Mouse (Mus musculus) C2C12 (cell line): ENCODE data around the gene Nrde2.

ENCODE experiments used
- CTCF ChIP-seq: IDR thresholded peaks from one replicate; pipeline ENCODE4 v1.5.1; 2011; ENCODE audit not compliant: control insufficient read depth, insufficient read depth, insufficient read length
- MAX ChIP-seq: IDR thresholded peaks from one replicate; pipeline ENCODE4 v1.6.1; 2011; ENCODE audit warnings: mild to moderate bottlenecking, control low read depth

DNA sequence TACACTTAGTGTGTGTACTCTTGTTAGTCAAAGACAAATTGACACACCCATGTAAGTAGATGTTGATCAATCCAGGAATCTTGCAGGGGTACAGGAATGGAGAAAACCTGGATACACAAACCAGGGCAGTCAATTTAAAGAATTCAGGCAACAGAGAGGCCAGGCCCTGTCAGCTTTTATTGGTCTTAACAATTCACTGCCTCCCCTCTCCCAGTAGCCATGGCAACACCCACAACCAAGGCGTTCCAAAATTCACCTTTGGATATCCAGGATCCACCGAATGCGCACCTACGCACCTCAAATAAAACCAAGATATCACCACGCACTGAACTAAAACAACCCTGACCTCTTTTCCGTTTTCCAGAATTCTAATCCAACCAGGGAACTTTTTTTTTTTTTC, 26.9 kb upstream of the Nrde2 start:
- TF ChIP-seq CTCF: no peak
- TF ChIP-seq MAX: no peak
